Mouse (Mus musculus): ENCODE data around the gene Gbp7. TPM values are rescaled to one million over a fixed set of nuclear protein-coding genes. Genes with fewer than 3 reads are reported as not detected.

Gbp7 gene
- total RNA-seq (2023) = 1 to 10 TPM; 6.2 to 7.6 TPM

DNA sequence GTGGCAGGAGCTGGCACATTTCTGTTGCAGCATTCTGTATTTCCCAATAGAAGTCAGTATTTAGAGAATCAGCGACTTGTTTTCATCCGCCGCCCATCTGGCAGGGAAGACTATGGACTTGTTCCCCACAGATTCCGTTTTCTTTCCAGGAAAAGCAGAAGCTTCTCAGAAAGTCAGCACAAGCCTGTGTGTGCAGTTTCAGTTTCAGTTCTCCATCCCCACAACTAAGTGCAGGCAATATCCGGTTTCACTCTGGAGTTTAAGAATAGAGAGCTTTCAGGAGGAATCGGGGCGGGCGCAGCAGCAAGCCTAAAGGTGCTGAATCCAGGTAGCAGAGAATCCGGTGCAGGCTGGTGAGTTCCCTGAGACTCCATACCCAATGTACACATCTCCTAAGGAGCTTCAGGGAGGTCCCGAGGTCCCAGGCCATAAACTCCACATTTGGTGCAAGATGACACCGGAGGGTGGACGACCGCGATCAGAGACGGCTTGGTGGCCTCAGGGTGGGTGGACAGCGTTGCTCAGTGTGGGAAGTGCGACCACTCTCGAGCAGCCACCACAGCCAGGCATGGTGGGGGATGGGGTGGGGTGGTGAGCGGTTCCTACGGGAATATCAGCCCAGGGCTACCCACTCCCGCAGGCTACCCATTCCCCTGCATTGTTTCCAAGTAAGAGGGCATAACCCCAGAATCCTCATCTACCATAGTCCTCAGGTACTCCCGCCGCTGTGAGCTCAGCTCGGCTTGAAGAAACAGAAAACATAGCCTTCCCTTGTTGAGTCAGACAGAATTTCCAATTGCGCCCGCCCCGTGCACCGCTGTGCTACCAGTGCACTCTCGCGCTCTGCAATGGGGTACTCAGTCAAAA is at the start of gene Gbp7:
TSS of gene Gbp7 (plus strand) at position 256 of the 867 bp plus-strand sequence.

DNA sequence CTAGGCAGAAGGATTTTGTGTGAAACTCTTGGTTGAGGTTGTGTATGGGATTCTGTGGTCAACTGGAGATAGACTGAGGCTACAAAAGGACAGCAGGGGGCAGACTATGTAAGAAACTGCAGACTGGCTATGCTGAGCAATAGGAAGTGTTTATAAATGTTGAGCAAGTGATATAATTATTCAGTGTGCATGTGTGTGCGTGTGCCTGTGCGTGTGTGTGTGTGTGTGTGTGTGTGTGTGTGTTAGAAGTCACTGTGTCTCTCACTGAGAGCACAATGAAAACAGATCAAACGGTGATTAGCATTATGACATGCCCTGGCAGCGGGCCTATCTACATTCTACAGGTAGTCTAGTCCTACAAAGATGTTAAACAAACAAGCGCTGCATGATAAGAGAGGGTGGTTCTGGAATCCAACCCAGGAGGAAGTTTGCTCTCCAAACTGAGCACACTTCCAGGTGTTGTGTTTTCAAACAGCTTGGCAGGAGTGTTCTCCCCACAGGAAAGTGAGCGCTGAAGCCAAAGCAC is 36.5 kb upstream of the Gbp7 start, which contains the start of gene Gbp5:
TSS of gene Gbp5 (plus strand) at position 443 of the 526 bp plus-strand sequence.

DNA sequence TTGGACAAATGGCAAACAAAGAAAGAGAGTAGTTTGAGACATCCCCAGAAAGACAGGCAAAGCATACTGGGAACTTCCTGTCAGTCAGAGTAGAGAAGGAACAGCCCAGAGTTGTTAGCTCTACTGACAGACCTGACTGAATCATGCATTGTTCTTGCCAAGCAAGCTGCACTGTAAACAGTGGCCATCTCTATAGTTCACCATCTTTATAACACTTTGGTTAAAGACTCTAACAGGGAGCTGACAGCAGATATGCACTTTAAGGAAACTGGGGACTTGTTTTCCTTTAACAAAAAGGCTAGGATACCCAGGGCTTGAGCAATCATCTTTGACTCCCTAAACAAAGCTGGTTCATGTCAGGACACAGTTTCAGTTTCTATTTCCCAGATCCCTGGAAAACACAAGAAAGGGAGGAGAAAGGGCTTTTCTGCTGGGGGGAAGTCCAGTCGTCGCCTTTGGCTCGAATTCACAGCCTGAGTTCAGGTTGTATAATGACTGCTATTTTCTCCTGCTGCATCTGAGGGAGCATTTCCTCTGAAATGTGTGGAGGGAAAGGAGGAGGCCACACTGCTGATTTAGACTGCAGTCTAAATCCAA is 29.6 kb downstream of the Gbp7 start, which contains the start of gene Gbp3:
TSS of gene Gbp3 (plus strand) at position 395 of the 597 bp plus-strand sequence.

DNA sequence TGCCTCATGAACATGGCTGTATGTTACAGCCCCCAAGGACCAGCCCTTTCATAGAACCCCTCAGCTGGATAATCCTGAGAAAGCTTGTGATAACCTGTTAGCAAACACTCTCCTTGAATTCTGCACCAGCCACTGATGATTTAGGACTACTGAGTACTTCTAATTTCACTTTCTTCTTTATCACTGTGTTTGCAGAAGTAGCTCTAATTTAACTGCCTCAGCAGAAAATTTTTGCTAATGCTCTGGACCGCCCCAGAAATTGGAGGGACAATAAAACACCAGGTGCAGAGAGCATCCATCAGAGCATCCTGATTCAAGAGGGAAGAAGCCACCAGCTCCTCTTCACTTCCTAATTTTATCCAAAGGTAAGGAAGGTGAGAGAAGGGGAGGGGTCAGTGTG is 64.4 kb downstream of the Gbp7 start, which contains the start of gene Gbp2b:
TSS of gene Gbp2b (plus strand) at position 301 of the 400 bp plus-strand sequence.

Other genes with a start within 250 kb of the Gbp7 start
- gene Pdlim5, start 134.6 kb upstream of the Gbp7 start, total RNA-seq (2023) = 10 to 100 TPM; 64.5 to 66.6 TPM
- 1 to 10 TPM; 3.0 to 3.4 TPM for gene Gbp5, start 36.4 kb upstream of the Gbp7 start, total RNA-seq (2023)
- gene Gbp3, start 29.7 kb downstream of the Gbp7 start, total RNA-seq (2023) = 10 to 100 TPM in 1 of 2 experiments, 1 to 10 TPM in 1; 8.3 to 14.0 TPM
- gene Gbp2b, start 64.5 kb downstream of the Gbp7 start, total RNA-seq (2023) = not detected
- 1 to 10 TPM; 6.3 to 7.9 TPM for gene Gbp2, start 90.3 kb downstream of the Gbp7 start, total RNA-seq (2023)
- 1 to 10 TPM; 2.3 to 3.6 TPM for gene Kyat3, start 170.7 kb downstream of the Gbp7 start, total RNA-seq (2023)
- gene Gtf2b, start 234.7 kb downstream of the Gbp7 start, total RNA-seq (2023) = 10 to 100 TPM; 50.9 to 54.6 TPM

Data from neutrophil, adult 59 days (primary cell).